Mouse (Mus musculus): ENCODE measurements around the gene Cd47. TPM values are rescaled to one million over a fixed set of nuclear protein-coding genes. Genes with fewer than 3 reads are reported as not detected.

Cd47 gene
- total RNA-seq, 2 experiments from 2014 or later = 230 to 245 TPM

- DNase-seq (ENCODE audit: low spot score in 2 of 2) = no peak
These were observed 143.4 kb downstream of the Cd47 start for GRCm38 (mm10) chr16:49943726-49944125.

GRCm38 (mm10) chr16:49945084-49945483 is 144.8 kb downstream of the Cd47 start:
- no peak for DNase-seq (ENCODE audit: low spot score in 2 of 2)

GRCm38 (mm10) chr16:49947049-49947448 is 146.7 kb downstream of the Cd47 start:
- DNase-seq (ENCODE audit: low spot score in 2 of 2) = no peak

DNA sequence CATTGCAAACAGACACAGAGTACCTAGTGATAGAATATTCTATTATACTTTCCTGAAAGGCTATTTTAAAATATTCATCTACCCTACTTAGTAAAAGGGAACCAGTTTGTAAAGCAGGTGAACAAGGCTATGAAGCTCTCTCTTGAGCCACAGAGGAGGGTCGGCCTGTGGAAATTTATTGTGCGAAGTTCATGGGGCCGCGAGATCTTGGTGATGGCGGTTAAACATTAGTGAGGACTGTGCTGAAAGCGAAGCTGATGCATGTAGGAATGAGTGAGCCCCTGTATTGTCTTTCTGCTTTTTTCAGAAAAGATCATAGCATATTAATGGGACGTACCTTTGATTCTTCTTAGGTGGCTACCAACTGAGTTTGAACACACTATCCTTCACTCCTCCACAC is 147.3 kb downstream of the Cd47 start:
- DNase-seq (ENCODE audit: low spot score in 2 of 2) = no peak

- no peak for DNase-seq (ENCODE audit: low spot score in 2 of 2)
These were observed 148.0 kb downstream of the Cd47 start for GRCm38 (mm10) chr16:49948287-49948686.

GRCm38 (mm10) chr16:49949261-49949660 is 148.9 kb downstream of the Cd47 start:
- DNase-seq (ENCODE audit: low spot score in 2 of 2) = no peak

DNA sequence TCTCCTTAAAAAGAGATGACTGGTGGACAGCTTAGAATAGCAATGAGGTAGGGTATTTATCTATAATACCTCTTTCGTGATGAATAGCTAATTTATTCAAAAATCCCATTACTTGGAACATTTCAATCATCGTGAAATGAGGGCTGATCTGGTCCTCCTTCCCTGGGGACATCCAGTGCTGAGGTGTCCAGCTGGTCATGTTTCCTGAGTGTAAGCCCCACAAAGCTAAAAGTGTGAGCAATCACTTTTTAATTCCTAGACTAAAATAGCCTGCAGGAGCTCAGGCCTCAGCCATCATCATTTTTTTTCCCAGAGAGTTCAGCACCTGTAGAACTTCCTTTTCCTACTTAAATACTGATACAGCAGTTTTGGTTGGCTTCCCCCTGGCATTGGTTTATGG is 150.0 kb downstream of the Cd47 start:
- DNase-seq (ENCODE audit: low spot score in 2 of 2) = no peak

DNA sequence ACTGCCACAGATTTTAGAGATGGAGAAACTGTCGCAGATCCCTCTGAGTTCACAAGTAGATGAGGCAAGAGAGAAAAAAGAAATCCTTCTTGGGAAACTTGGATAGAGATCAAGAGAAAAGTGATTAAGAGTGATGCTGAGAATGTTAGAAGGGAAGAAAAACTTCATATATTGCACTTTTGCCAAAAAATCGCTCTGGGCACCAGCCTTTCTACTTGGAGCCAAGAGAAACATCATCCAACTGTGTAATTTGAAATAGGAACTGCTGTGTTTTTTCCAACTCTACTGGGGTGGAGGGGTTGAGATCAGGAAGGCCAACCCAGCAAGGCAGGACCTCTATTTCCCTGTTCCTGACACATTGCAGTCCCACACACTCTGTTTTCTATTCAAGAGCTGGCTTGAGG is 151.0 kb downstream of the Cd47 start:
- DNase-seq (ENCODE audit: low spot score in 2 of 2) = peak in 1 of 2 experiments; percentile 47

DNA sequence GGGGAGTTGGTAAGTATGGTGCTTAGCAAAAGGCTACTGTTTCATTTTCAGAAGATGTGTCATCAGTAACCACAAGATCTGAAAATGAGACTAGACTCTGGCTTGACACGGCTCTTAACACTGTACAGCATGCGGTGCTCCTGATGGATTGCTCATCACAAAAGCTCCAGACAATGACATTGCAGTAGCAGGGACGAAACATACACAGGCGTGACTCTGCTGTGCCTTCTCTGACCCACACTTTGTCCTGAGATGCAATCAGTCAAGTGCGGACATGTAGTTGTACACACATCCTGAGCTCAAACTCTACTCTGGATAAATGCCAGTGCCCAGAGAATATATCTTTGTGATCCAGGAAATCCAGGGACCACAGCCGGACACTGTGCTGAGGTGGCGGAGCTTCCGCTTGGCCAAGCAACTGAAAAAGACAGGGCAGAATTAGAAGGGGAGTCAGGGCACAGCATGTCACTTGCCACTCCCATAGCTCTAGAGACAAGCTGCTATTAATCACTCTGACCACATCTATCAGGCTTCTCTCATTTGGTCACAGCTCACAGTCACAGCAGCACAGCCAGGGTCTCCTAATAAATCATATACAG is 151.7 kb downstream of the Cd47 start:
- no peak for DNase-seq (ENCODE audit: low spot score in 2 of 2)

GRCm38 (mm10) chr16:49953817-49954216 is 153.5 kb downstream of the Cd47 start:
- no peak for DNase-seq (ENCODE audit: low spot score in 2 of 2)

DNA sequence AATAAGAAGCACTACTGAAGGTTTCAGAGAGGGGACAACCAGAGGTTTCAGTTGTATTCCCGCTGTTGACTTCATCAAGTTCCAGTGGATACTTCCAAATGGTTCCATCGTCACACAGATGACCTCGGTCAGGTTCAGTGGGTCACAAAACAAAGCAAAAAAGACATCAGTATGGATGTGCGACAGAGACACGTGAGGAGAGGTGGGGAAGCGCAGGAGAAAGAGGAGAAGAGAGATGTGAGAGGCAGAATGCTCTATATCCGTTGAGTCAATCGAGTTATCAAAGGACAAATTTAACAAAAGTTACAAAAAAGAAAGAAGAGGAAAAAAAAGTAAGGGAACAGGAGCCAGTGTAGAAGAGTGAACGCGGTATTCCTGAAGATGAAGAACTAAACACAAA is 154.6 kb downstream of the Cd47 start:
- no peak for DNase-seq (ENCODE audit: low spot score in 2 of 2)

- no peak for DNase-seq (ENCODE audit: low spot score in 2 of 2)
These were observed 155.0 kb downstream of the Cd47 start for GRCm38 (mm10) chr16:49955325-49955724.

- no peak for DNase-seq (ENCODE audit: low spot score in 2 of 2)
These were observed 155.6 kb downstream of the Cd47 start for GRCm38 (mm10) chr16:49955952-49956351.

- DNase-seq (ENCODE audit: low spot score in 2 of 2) = no peak
These were observed 156.4 kb downstream of the Cd47 start for GRCm38 (mm10) chr16:49956531-49957302.

DNA sequence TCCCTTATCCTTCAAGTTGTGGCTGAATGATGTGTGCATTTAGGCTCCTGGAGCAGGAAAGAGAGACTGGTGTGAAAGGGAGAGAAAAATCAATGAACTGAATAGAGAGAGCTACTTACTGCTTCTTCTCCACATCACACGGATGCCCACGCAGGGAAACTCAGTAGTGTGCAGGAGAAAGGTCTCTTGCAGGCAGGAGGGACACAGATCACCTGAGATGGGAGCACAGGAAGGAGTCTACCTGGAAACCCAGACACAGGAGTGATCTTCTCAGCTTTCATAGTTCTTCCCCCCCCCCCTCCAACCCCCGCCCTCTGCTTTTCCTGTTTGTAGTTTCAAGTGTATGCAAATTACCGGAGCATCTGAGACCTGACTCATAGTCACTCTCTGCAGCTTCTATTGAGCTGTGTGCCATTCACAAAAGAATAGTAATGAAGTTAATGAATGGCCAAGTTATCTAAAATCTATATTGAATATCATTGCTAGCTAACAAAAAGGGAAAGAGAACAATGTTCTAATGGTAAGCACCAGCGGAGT is 158.6 kb downstream of the Cd47 start:
- no peak for DNase-seq (ENCODE audit: low spot score in 2 of 2)

DNA sequence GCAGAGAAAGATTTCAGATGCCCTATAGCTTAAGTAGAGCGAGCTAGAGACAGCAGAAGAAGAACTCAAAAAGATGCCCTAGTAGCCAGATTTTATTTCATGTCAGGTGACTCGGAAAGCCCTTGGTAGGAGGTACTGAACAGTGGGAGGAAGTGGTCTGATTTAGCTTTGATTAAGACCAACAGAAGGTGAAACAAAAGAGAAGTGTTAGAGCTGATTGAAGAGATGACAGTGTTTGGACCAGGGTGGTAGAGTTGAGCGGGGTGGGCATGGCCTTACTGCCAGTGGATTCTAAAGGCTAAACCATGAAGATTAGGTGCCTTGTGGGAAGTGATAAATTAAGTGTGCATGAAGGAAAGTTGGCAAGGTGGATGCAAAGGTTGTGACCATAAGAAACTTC is 162.0 kb downstream of the Cd47 start:
- no peak for DNase-seq (ENCODE audit: low spot score in 2 of 2)

GRCm38 (mm10) chr16:49964321-49964986 is 164.1 kb downstream of the Cd47 start:
- no peak for DNase-seq (ENCODE audit: low spot score in 2 of 2)

Other genes starting within 250 kb of the Cd47 start
- gene Ift57, start 101.3 kb upstream of the Cd47 start, total RNA-seq (2021) = 10 to 100 TPM; 49.6 to 50.2 TPM